Mouse (Mus musculus) G1E (cell line): ENCODE data around the gene Tstd3.

Experiments
- CTCF ChIP-seq: IDR thresholded peaks from 2 replicates; pipeline ENCODE4 v1.5.1; 2012; ENCODE audit warnings: low read depth, low read length, inconsistent platforms, mixed read lengths
- GATA1 ChIP-seq: IDR thresholded peaks from 2 replicates; pipeline ENCODE4 v1.6.1; 2012; ENCODE audit warnings: borderline replicate concordance, low read length, inconsistent platforms, mixed read lengths

DNA sequence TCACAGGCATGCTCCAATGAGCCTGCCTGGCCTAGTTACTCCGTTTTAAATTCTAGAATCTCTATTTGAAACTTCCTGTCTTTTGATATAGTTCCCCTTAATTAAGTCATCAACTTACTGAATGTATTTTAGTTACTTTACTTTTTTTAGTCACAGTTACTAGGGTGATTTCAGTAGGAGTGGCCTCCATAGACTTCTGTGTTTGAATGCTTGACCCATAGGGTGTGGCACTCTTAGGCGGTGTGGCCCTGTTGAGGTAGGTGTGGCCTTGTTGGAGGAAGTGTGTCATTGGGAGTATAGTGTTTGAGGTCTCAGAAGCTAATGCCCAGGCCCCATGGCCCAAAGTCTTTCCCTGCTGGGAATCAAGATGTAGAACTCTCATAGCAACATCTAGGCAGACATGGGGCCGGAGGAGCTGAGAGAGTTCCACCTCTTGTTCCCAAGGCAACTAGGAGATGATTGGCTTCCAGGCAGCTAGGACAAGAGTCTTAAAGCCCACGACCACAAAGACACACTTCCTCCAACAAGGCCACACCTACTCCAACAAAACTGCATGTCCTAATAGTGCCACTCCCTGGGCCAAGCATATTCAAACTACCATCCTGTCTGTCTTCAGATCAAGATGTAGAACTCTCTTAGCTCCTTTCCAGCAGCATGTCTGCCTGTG, 11.8 kb downstream of the Tstd3 start:
- TF ChIP-seq CTCF, result no peak
- TF ChIP-seq GATA1, result no peak
